Mouse (Mus musculus) kidney, adult 2 months (tissue): ENCODE measurements at regions not wholly inside any gene's neighbourhood (a gene's known extent, or its start where the extent isn't known, plus 50 kb on each side); places are given as distances from the start of the nearest gene placed in this dataset.

ENCODE experiments used
- CTCF ChIP-seq: fragments of 200-500 bp; conservative IDR thresholded peaks from 2 replicates; pipeline ENCODE4 v1.5.1; 2011; ENCODE audit warnings: low read depth, mild to moderate bottlenecking, control low read depth, low read length, moderate library complexity, mixed read lengths; ENCODE audit not compliant: insufficient read depth, insufficient read length
- POLR2A ChIP-seq: fragments of 200-500 bp; IDR thresholded peaks from one replicate; pipeline ENCODE4 v1.6.1; 2011; ENCODE audit warnings: low read depth, low read length, control low read depth

GRCm38 (mm10) chr14:99614748-99615147, 316.3 kb downstream of the Klf5 start:
- no peak for TF ChIP-seq CTCF
- TF ChIP-seq POLR2A, result no peak
